ENCODE assay signal across 8 mouse cellular contexts in the genomic region with DNA sequence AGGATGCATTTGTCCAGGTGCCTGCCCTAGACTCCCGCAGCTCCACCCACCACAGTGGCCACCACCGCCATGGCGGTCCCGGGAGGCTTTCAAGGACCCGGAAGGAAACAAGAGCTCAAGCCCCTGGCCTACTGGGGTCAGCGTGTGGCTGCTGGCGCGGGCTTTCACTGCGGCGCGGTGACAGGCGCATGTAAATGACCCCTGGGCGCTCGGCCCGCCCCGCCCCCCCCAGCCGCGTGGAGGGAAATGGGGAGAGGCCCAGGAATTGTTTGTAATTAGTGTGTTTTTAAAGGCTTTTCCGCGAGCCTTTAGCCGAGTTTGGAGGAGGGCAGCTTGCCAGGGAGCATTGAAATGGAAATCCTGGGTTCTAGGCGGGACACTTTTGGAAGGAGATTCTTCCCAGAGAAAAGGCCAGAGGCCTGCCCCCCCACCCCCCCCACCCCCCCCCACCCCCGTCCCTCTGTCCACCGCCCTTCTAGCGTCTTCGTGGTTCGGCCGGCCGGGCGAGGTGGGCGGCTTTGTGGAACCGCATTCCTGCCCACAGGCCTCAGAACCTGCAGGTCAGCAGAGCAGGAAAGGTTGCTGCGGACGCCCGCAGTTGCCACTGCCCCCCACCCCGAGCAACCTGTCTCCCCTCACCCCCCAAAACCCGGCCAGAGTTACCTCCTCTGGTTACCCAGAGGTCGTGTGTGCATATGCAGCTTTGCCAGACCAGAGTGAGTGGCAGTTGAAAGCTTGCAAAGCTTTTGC. TPM values are rescaled to one million over a fixed set of nuclear protein-coding genes. Genes with fewer than 3 reads are reported as not detected.
DNase-seq lines count a peak whose midpoint lies in the region; ATAC-seq and TF ChIP-seq lines count a peak whose summit lies in the region.

No protein-coding gene starts in this region.

- no peak overlapping the region for H3K27ac ChIP-seq in hindbrain, embryonic 13.5 days
- no peak overlapping the region for H3K27ac ChIP-seq in liver, postnatal 0 days (ENCODE audit: low read depth)

- H3K4me2 ChIP-seq in hindbrain, embryonic 13.5 days, result peak overlapping the region; percentile 0; the same call in 1 of the 2 replicates
- peak overlapping the region; percentile 35; the same call in 1 of the 2 replicates for H3K4me2 ChIP-seq in liver, postnatal 0 days (ENCODE audit: low read depth, low read length)

- POLR2A ChIA-PET in Patski (lab: Charles Lee), result interaction anchor here (0.6 to 0.7 kb wide), 2 partner anchors 107 to 291 kb away, joined by 3 read pairs; no protein-coding TSS in a partner anchor

- in situ Hi-C loops in Patski (cut with MboI; ENCODE audit: low pct_unique_long_range_greater_than_20kb), result no loop called here

- TF ChIP-seq CTCF in E14TG2a.4 (conservative IDR thresholded peaks at IDR 0.05; ENCODE audit: low read length), result no peak
- TF ChIP-seq CTCF in Patski (IDR thresholded peaks at IDR 0.05), result no peak
- TF ChIP-seq CTCF in liver, postnatal 0 days (IDR thresholded peaks at IDR 0.05; ENCODE audit: low read depth), result no peak

- no peaks in the 10 kb centered on the region for H3K9me3 ChIP-seq in E14TG2a.4 (ENCODE audit: low read length)
- H3K9me3 ChIP-seq in hindbrain, embryonic 13.5 days, result no peaks in the 10 kb centered on the region
- no peaks in the 10 kb centered on the region for H3K9me3 ChIP-seq in liver, postnatal 0 days (ENCODE audit: low read length)

- no peak overlapping the region for H3K9ac ChIP-seq in hindbrain, embryonic 13.5 days
- no peak overlapping the region for H3K9ac ChIP-seq in liver, postnatal 0 days (replicated peaks)

- WGBS in hindbrain, embryonic 13.5 days, result 17% methylated on average over 26 of the region's 38 CpGs
- 23% methylated on average over 23 of the region's 38 CpGs for WGBS in liver, postnatal 0 days (ENCODE audit: insufficient replicate concordance)

- peak overlapping the region; percentile 26; the same call in 1 of the 2 replicates for H3K4me3 ChIP-seq in E14TG2a.4 (replicated peaks; ENCODE audit: low read length)
- no peak overlapping the region for H3K4me3 ChIP-seq in hindbrain, embryonic 13.5 days
- no peak overlapping the region for H3K4me3 ChIP-seq in liver, postnatal 0 days (ENCODE audit: low read depth, low read length)

- H3K4me1 ChIP-seq in E14TG2a.4 (replicated peaks; ENCODE audit: low read depth, low read length), result peaks cover 18% of the 10 kb centered on the region
- H3K4me1 ChIP-seq in hindbrain, embryonic 13.5 days (replicated peaks), result peaks cover 5% of the 10 kb centered on the region; the same call in 1 of the 2 replicates
- H3K4me1 ChIP-seq in liver, postnatal 0 days (ENCODE audit: insufficient read depth), result no peaks in the 10 kb centered on the region

- H3K27me3 ChIP-seq in E14TG2a.4 (ENCODE audit: insufficient read depth, low read length), result peaks cover 29% of the 10 kb centered on the region
- H3K27me3 ChIP-seq in Patski, result peaks cover 8% of the 10 kb centered on the region
- H3K27me3 ChIP-seq in hindbrain, embryonic 13.5 days, result peaks cover 45% of the 10 kb centered on the region; the same call in 1 of the 2 replicates
- 0 out of 2 replicates have a peak, but pooled peaks cover 4% of the 10 kb centered on the region for H3K27me3 ChIP-seq in liver, postnatal 0 days (ENCODE audit: insufficient read depth, low read length)

- no peak for TF ChIP-seq EP300 in liver, postnatal 0 days (IDR thresholded peaks at IDR 0.05; ENCODE audit: low read depth)

- DNase-seq in Patski (ENCODE audit: low read depth, low spot score), result no peak
- peak; percentile 20 for DNase-seq in liver, postnatal 0 days
- DNase-seq in spleen, postnatal 4 days (ENCODE audit: low spot score in 2 of 2), result no peak
- no peak for DNase-seq in adrenal gland, adult 2 months
- DNase-seq in left cerebral cortex, adult 9 months (ENCODE audit: low spot score in 2 of 2), result no peak

- peak; percentile 6 for ATAC-seq in Patski
- peak; percentile 53; the same call in 1 of the 2 replicates for ATAC-seq in hindbrain, embryonic 13.5 days (ENCODE audit: low FRiP score)
- ATAC-seq in liver, postnatal 0 days, result no peak
- ATAC-seq in frontal cortex, adult (ENCODE audit: low TSS enrichment), result no peak

- CTCF ChIA-PET in Patski (lab: Charles Lee), result no interaction called here

- no peaks in the 10 kb centered on the region for H3K36me3 ChIP-seq in E14TG2a.4 (ENCODE audit: insufficient read depth, low read length)
- H3K36me3 ChIP-seq in hindbrain, embryonic 13.5 days, result no peaks in the 10 kb centered on the region
- no peaks in the 10 kb centered on the region for H3K36me3 ChIP-seq in liver, postnatal 0 days (replicated peaks; ENCODE audit: insufficient read depth, low read length)

RNA-seq across cellular contexts. Expression of a gene that starts 28.1 kb away (rescaled TPM):
- 90.7 TPM for polyA plus RNA-seq in Patski (2021)
- 327 and 330 TPM in 2 replicates for polyA plus RNA-seq in hindbrain, embryonic 13.5 days (2015; fragmentation: Nextera tagmentation; extraction: Ambion mirVana)
- 31.9 and 32.1 TPM in 2 replicates for polyA plus RNA-seq in liver, postnatal 0 days (2015; fragmentation: Nextera tagmentation; extraction: Ambion mirVana)
- 100 to 1,000 TPM; 122 to 143 TPM for total RNA-seq in adrenal gland, adult 2 months (2021)
- 52.0 and 53.9 TPM in 2 replicates for polyA plus RNA-seq in adrenal gland, adult 2 months (2012; rRNA removed)

Comparison
In these comparisons a context has a peak if more than half of its experiments do, and no peak if none do; other contexts are left out.
1. ATAC-seq: peak in Patski (single experiment) and hindbrain, embryonic 13.5 days (single experiment); none in liver, postnatal 0 days (single experiment) and frontal cortex, adult (single experiment).